Mouse (Mus musculus) cerebellum, adult 11 months (tissue): Measurements from ENCODE around the gene B3gnt5.
"Not testable (repeated sequence)": the region's sequence is repeated elsewhere in the genome, so short reads cannot be mapped to it uniquely, and the experiment has no call there.

ENCODE experiments used
- DNase-seq: peaks from one replicate; pipeline ENCODE4 v3.0.0; 2022

Gene B3gnt5

DNA sequence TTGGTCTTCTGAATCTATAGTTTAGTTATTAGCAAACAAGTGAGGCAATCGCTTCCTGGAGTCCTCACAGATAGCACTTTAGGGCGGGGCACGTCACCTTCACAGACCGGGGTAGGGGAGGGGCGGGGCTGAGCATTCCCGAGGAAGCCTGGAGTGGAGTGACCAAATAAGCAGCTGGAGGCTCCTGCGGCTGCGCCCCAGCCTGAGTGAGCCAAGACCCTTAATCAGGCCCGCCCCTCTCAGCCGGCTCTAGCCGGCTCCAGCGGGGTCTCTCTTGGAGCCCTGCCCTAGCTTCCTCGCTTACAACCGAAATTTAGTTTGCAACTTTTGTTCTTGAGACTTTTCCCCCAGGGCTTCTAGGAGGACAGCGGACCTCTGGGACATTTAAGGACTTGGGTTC is at the start of gene B3gnt5:
Gene B3gnt5 (plus strand): TSS at position 135 of the 400 bp plus-strand sequence.
- no peak for DNase-seq

GRCm38 (mm10) chr16:19720959-19721358 is 39.0 kb upstream of the B3gnt5 start:
- DNase-seq: no peak

- not testable (repeated sequence) for DNase-seq
These were observed 35.9 kb upstream of the B3gnt5 start for GRCm38 (mm10) chr16:19724139-19724538.

GRCm38 (mm10) chr16:19732896-19733295 is 27.1 kb upstream of the B3gnt5 start:
- no peak for DNase-seq

DNA sequence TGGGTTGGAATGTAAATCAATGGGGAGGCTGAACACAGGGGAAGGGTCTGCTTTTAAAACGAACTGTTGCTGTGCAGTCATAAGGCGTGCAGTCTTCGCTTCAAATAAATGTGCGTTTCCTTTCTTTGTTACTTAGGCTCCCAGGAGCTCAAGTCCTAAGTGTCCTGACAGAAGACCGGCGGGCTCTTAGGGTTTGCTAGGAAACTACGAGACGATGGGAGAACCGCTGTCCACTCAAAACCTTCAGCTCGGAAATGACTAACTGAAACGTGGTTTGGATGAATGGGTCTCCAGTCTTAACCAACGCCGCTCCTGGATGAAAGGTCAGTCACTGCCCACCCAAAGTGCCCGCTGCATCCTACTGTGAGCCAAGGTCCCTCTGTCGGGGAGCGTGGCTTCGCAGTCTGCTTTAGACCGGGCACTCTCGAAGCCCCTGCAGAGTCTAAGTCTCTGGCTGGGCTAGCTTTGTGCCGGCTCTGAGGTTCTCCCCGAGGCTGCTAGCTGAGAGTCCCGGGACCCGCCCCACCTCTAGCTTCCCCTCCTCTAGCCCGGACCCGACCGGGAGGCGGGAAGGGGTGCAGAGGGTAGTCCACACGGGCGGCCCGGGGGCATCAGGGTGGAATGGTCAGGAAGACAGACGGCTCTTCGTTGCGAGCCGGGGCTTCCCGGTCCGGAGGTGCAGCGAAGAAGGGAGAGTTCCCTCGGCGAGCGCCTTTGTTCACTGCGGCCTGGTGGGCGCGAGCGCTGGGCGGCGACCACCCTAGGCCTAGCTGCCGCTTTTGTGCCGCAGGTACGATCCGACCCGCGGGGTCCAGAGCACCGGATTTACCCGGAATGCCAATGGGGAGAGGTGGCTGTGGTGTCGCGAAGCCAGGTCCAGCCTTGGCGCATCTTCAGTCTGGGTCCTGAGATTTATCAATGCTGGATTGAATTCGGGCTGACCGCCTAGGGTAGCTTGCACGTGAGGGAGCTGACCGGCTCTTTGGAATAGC is 793 bp downstream of the B3gnt5 start:
- DNase-seq: peak; percentile 3

DNA sequence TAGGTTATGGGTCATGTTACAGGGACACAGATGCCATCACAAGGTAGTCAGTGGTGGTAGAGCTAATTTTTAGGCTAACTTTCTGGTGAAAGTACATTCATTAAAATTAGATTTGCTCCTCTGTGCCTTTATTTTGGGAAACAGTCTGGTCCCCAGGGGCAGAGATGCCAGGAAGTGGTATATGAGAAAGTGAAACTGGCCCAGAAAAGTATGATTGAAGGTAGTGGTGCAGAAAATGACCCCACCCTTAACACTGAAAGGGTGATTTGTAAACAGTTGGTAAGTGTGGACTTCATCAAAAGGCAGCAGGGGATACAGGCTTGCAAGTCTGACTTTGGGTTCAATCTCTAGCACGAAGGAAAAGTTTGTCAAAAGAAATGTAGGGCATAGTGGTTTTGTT is 1.7 kb downstream of the B3gnt5 start:
- DNase-seq: no peak

DNA sequence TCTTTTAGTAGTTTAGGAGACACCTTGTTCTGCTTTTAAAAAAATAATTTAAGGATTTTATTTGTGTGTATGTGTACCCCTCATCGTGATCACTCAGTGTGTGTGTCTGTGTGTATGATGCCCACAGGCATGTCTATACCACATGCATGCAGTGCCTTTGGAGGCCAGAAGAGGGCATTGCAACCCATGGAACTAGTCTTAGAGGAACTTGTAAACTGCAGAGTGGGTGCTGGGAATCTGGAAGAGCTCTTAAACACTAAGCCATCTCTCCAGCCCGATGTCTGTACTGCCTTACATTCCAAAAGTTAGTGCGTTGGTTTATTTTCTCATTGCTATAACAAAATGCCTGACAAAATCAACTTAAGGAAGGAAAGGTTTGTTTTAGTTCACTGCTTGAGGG is 6.1 kb downstream of the B3gnt5 start:
- no peak for DNase-seq

- no peak for DNase-seq
These were observed 8.0 kb downstream of the B3gnt5 start for GRCm38 (mm10) chr16:19768046-19768445.

- DNase-seq: no peak
These were observed 12.0 kb downstream of the B3gnt5 start for GRCm38 (mm10) chr16:19772013-19772412.

GRCm38 (mm10) chr16:19786386-19787090 is 26.5 kb downstream of the B3gnt5 start:
- DNase-seq: peak; percentile 0

- DNase-seq: no peak
These were observed 29.9 kb downstream of the B3gnt5 start for GRCm38 (mm10) chr16:19789914-19790313.

GRCm38 (mm10) chr16:19818801-19819200 is 58.8 kb downstream of the B3gnt5 start:
- DNase-seq: no peak
